Mouse (Mus musculus) lung, embryonic 14.5 days (tissue): ENCODE measurements at regions not wholly inside any gene's neighbourhood (a gene's known extent, or its start where the extent isn't known, plus 50 kb on each side); places are given as distances from the start of the nearest gene placed in this dataset.

ENCODE experiments used
- ATAC-seq: fragments of 200-750 bp; cut with Nextera tagmentation; 2 replicates; pipeline ENCODE4 v1.8.0; 2017; ENCODE audit warnings: mild to moderate bottlenecking, moderate TSS enrichment, moderate library complexity; ENCODE audit not compliant: insufficient read depth
- DNase-seq: peaks from one replicate; pipeline ENCODE4 v3.0.0-alpha.2; 2015
- H3K27ac ChIP-seq: fragments of 300-500 bp; sonication (generic); 2 replicates; pipeline ENCODE4 v1.5.1; 2014; ENCODE audit warnings: low read depth, mild to moderate bottlenecking, moderate library complexity
- H3K27me3 ChIP-seq: fragments of 300-500 bp; sonication (generic); 2 replicates; pipeline ENCODE4 v1.6.1; 2014; ENCODE audit warnings: low read length, control low read depth; ENCODE audit not compliant: insufficient read depth
- H3K36me3 ChIP-seq: fragments of 300-500 bp; sonication (generic); 2 replicates; pipeline ENCODE4 v1.6.1; 2014; ENCODE audit warnings: control low read depth; ENCODE audit not compliant: insufficient read depth
- H3K4me1 ChIP-seq: fragments of 300-500 bp; sonication (generic); 2 replicates; pipeline ENCODE4 v1.6.1; 2014; ENCODE audit warnings: antibody characterized with exemption, control low read depth; ENCODE audit not compliant: insufficient read depth
- H3K4me2 ChIP-seq: fragments of 300-500 bp; sonication (generic); 2 replicates; pipeline ENCODE4 v1.6.1; 2014; ENCODE audit warnings: mild to moderate bottlenecking
- H3K4me3 ChIP-seq: fragments of 300-500 bp; sonication (generic); 2 replicates; pipeline ENCODE4 v1.5.1; 2014; ENCODE audit warnings: low read depth, low read length
- H3K9ac ChIP-seq: fragments of 300-500 bp; sonication (generic); 2 replicates; pipeline ENCODE4 v1.6.1; 2014
- H3K9me3 ChIP-seq: fragments of 300-500 bp; sonication (generic); 2 replicates; pipeline ENCODE4 v1.6.1; 2016; ENCODE audit warnings: low read depth, low read length, control low read depth
- CTCF ChIP-seq: IDR thresholded peaks from 2 replicates; pipeline ENCODE4 v1.5.1; 2016; ENCODE audit warnings: antibody characterized with exemption, low read depth
- WGBS: fragments of 180-500 bp; shearing (Covaris S2); extraction: QIAGEN DNeasy Blood & Tissue Kit; methylation state at CpG from one replicate; pipeline ENCODE4 v1.1.7; 2014; 5-methylcytosine and 5-hydroxymethylcytosine counted together

- no peak for DNase-seq
- Histone ChIP-seq H3K4me2 (no peak overlapping the region), H3K4me3 (no peak overlapping the region), H3K27me3 (no peaks in the 10 kb centered on the region), H3K36me3 (no peaks in the 10 kb centered on the region), H3K9me3 (no peaks in the 10 kb centered on the region), H3K4me1 (no peaks in the 10 kb centered on the region), H3K27ac (no peak overlapping the region), H3K9ac (no peak overlapping the region)
- TF ChIP-seq CTCF, result no peak
- no peak for ATAC-seq
- 64% methylated on average over 2 of the region's 2 CpGs for WGBS
Observed at GRCm38 (mm10) chr8:96489804-96490203, 601.5 kb upstream of the Got2 start.

- Histone ChIP-seq H3K9me3 (no peaks in the 10 kb centered on the region), H3K4me2 (no peak overlapping the region), H3K9ac (no peak overlapping the region), H3K4me3 (no peak overlapping the region), H3K36me3 (no peaks in the 10 kb centered on the region), H3K4me1 (no peaks in the 10 kb centered on the region), H3K27ac (no peak overlapping the region), H3K27me3 (no peaks in the 10 kb centered on the region)
- DNase-seq, result no peak
- ATAC-seq, result no peak
- no peak for TF ChIP-seq CTCF
- 77% methylated on average over 7 of the region's 7 CpGs for WGBS
Observed at GRCm38 (mm10) chr8:96488741-96489453, 600.5 kb upstream of the Got2 start.

GRCm38 (mm10) chr8:96455915-96456314 is 567.6 kb upstream of the Got2 start:
- H3K4me2 ChIP-seq, result no peak overlapping the region
- H3K4me1 ChIP-seq, result no peaks in the 10 kb centered on the region
- no peak overlapping the region for H3K27ac ChIP-seq
- TF ChIP-seq CTCF, result no peak
- H3K27me3 ChIP-seq, result no peaks in the 10 kb centered on the region
- ATAC-seq, result no peak
- 27% methylated on average over 6 of the region's 6 CpGs for WGBS
- DNase-seq, result peak; percentile 2
- H3K4me3 ChIP-seq, result no peak overlapping the region
- no peak overlapping the region for H3K9ac ChIP-seq
- H3K9me3 ChIP-seq, result no peaks in the 10 kb centered on the region
- H3K36me3 ChIP-seq, result no peaks in the 10 kb centered on the region

- Histone ChIP-seq H3K36me3 (no peaks in the 10 kb centered on the region), H3K9me3 (no peaks in the 10 kb centered on the region), H3K4me2 (no peak overlapping the region), H3K4me3 (no peak overlapping the region), H3K27ac (no peak overlapping the region), H3K9ac (no peak overlapping the region), H3K4me1 (no peaks in the 10 kb centered on the region), H3K27me3 (no peaks in the 10 kb centered on the region)
- DNase-seq, result peak; percentile 14
- 34% methylated on average over 9 of the region's 9 CpGs for WGBS
- ATAC-seq, result no peak
- TF ChIP-seq CTCF, result no peak
Observed at GRCm38 (mm10) chr8:96455336-96455735, 567.0 kb upstream of the Got2 start.

GRCm38 (mm10) chr8:96429708-96430107 is 541.4 kb upstream of the Got2 start:
- Histone ChIP-seq H3K9ac (no peak overlapping the region), H3K36me3 (no peaks in the 10 kb centered on the region), H3K9me3 (no peaks in the 10 kb centered on the region), H3K4me2 (no peak overlapping the region), H3K27ac (no peak overlapping the region), H3K27me3 (no peaks in the 10 kb centered on the region), H3K4me3 (no peak overlapping the region), H3K4me1 (no peaks in the 10 kb centered on the region)
- DNase-seq, result no peak
- no peak for ATAC-seq
- 54% methylated on average over 1 of the region's 1 CpGs for WGBS
- no peak for TF ChIP-seq CTCF

- no peak overlapping the region for H3K4me3 ChIP-seq
- DNase-seq (peak; percentile 41), ATAC-seq (no peak)
- no peaks in the 10 kb centered on the region for H3K9me3 ChIP-seq
- no peak overlapping the region for H3K4me2 ChIP-seq
- H3K4me1 ChIP-seq, result no peaks in the 10 kb centered on the region
- peak; percentile 34; the same call in 1 of the 2 replicates for TF ChIP-seq CTCF
- WGBS, result 49% methylated on average over 1 of the region's 1 CpGs
- H3K36me3 ChIP-seq, result no peaks in the 10 kb centered on the region
- no peak overlapping the region for H3K9ac ChIP-seq
- no peak overlapping the region for H3K27ac ChIP-seq
- no peaks in the 10 kb centered on the region for H3K27me3 ChIP-seq
Observed at GRCm38 (mm10) chr8:96426900-96427299, 538.6 kb upstream of the Got2 start.

GRCm38 (mm10) chr8:96409601-96410000 is 521.3 kb upstream of the Got2 start:
- WGBS, result 49% methylated on average over 1 of the region's 1 CpGs
- no peak for DNase-seq
- Histone ChIP-seq H3K36me3 (no peaks in the 10 kb centered on the region), H3K4me2 (no peak overlapping the region), H3K27me3 (no peaks in the 10 kb centered on the region), H3K27ac (no peak overlapping the region), H3K4me3 (no peak overlapping the region), H3K9ac (no peak overlapping the region), H3K9me3 (no peaks in the 10 kb centered on the region), H3K4me1 (no peaks in the 10 kb centered on the region)
- TF ChIP-seq CTCF, result no peak
- ATAC-seq, result no peak
